In the genomic region with DNA sequence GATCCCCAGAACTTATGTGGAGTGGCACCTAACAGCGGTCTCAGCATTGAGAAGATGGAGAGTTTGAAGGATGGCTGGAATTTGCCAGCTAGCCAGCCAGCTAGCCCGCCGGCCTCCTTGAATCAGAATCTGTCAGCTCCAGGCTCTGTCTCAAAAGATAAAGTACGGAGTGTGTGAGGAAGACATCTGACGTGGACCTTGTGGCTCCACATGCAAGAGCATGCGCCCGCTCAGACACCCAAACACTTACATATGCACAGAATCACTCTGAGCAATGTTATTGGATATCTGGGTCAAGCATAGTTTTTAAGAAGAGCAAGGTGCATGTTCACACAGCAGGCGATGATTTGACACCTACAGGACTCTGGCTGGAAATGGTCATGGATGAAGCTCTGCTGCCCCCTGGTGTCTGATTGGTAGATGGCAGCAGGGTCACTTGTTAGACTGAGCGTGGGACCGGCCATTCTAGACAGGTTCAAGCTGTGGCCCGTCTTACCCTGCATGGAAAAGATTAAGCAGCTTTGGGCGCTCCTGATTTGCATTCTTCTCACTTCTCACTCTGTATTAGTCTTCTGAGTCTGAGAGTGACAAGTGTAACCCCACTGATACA, we compare ENCODE assay signal across 9 mouse cellular contexts. TPM values are rescaled to one million over a fixed set of nuclear protein-coding genes. Genes with fewer than 3 reads are reported as not detected.
DNase-seq lines count a peak whose midpoint lies in the region; ATAC-seq and TF ChIP-seq lines count a peak whose summit lies in the region.
"Had no signal": no experiment of that assay in that cellular context is flagged by ENCODE, and none has a peak within 500 bp of the region (broad histone marks: within the 10 kb centered on the region; RNA-seq: fewer than 3 reads in every experiment).

No protein-coding gene starts in this region.

- H3K4me2 ChIP-seq in forebrain, embryonic 15.5 days (replicated peaks): no peak overlapping the region
- H3K4me2 ChIP-seq: limb, embryonic 13.5 days had no signal

- ATAC-seq in cerebellum, adult (ENCODE audit: insufficient number of reproducible peaks, low FRiP score, low TSS enrichment): peak; percentile 61; the same call in 1 of the 2 replicates
- ATAC-seq in forebrain, embryonic 15.5 days (replicated peaks): peak; percentile 64
- peak; percentile 87 to 89 for ATAC-seq in hematopoietic stem cell, adult 5-6 weeks (replicated peaks in 1 of 2; ENCODE audit: insufficient read depth in 1 of 2, low FRiP score in 2 of 2, low TSS enrichment in 1 of 2, low read depth in 1 of 2, poor library complexity in 2 of 2, severe bottlenecking in 2 of 2)

- H3K36me3 ChIP-seq in ES-E14 (ENCODE audit: control insufficient read depth, insufficient read depth, low read length, poor library complexity, severe bottlenecking): peaks cover 16% of the 10 kb centered on the region; the same call in 1 of the 2 replicates
- peaks cover 14% of the 10 kb centered on the region for H3K36me3 ChIP-seq in forebrain, embryonic 15.5 days

- H3K4me1 ChIP-seq in ES-E14 (ENCODE audit: control insufficient read depth in 2 of 2, insufficient read depth in 2 of 2, low read length in 2 of 2, poor library complexity in 1 of 2): peaks cover 0 to 6% of the 10 kb centered on the region in 2 experiments; a peak in 1 of 4 replicates
- no peaks in the 10 kb centered on the region for H3K4me1 ChIP-seq in forebrain, embryonic 15.5 days
- H3K4me1 ChIP-seq: limb, embryonic 13.5 days had no signal

- peak; percentile 86 for DNase-seq in ES-E14 (ENCODE audit: low read depth, low spot score)
- DNase-seq in layer of hippocampus, adult 8-10 months (ENCODE audit: low spot score in 2 of 2): peak; percentile 75 to 93
- peak; percentile 88 for DNase-seq in lung, postnatal 10 days
- DNase-seq in retina, embryonic 14.5 days (ENCODE audit: low spot score): peak; percentile 94
- peak; percentile 82 to 88 for DNase-seq in thymus, postnatal 36 days

- no peak overlapping the region for H3K9ac ChIP-seq in ES-E14 (ENCODE audit: insufficient read depth, low read depth, low read length, poor library complexity, severe bottlenecking)
- H3K9ac ChIP-seq in forebrain, embryonic 15.5 days (replicated peaks): no peak overlapping the region
- H3K9ac ChIP-seq: limb, embryonic 13.5 days had no signal

- WGBS in forebrain, embryonic 15.5 days: 43% methylated on average over 12 of the region's 12 CpGs

- H3K27ac ChIP-seq in ES-E14 (ENCODE audit: insufficient read depth, low read depth, low read length, poor library complexity, severe bottlenecking): no peak overlapping the region
- H3K27ac ChIP-seq in forebrain, embryonic 15.5 days (replicated peaks): no peak overlapping the region
- H3K27ac ChIP-seq: limb, embryonic 13.5 days had no signal

- in situ Hi-C loops in ES-E14 (cut with MboI; ENCODE audit: low sequenced_read_pairs in 2 of 2, unreplicated experiment in 2 of 2): loop anchor here (5.0 to 10.0 kb wide), 2 partner anchors 41 to 84 kb away; no protein-coding TSS in a partner anchor

- no peaks in the 10 kb centered on the region for H3K9me3 ChIP-seq in ES-E14 (ENCODE audit: control insufficient read depth, insufficient read depth, low read depth, low read length)
- no peaks in the 10 kb centered on the region for H3K9me3 ChIP-seq in forebrain, embryonic 15.5 days
- H3K9me3 ChIP-seq: limb, embryonic 13.5 days had no signal

- H3K27me3 ChIP-seq in forebrain, embryonic 15.5 days: no peaks in the 10 kb centered on the region
- H3K27me3 ChIP-seq: limb, embryonic 13.5 days had no signal

- no peak overlapping the region for H3K4me3 ChIP-seq in ES-E14 (ENCODE audit: insufficient read depth in 1 of 2, low read depth in 1 of 2, low read length in 2 of 2, poor library complexity in 1 of 2, severe bottlenecking in 1 of 2)
- H3K4me3 ChIP-seq in forebrain, embryonic 15.5 days: no peak overlapping the region
- H3K4me3 ChIP-seq: limb, embryonic 13.5 days had no signal

TF ChIP-seq in ES-E14, 5 proteins besides CTCF, POLR2A, EP300 and RAD21:
- peak; percentile 99 for TF ChIP-seq ZC3H11A (IDR thresholded peaks at IDR 0.05; ENCODE audit: borderline replicate concordance, low read depth, low read length)
- no peak for TF ChIP-seq CHD2 (IDR thresholded peaks at IDR 0.05; ENCODE audit: low read depth, low read length)

RNA-seq across cellular contexts. Expression of gene Fxyd2, which starts 11.0 kb away (rescaled TPM):
- total RNA-seq in ES-E14 (2012; rRNA removed): 2.2 and 2.5 TPM in 2 replicates
- polyA plus RNA-seq in forebrain, embryonic 15.5 days (2015; fragmentation: Nextera tagmentation; extraction: Ambion mirVana): 5.8 and 6.3 TPM in 2 replicates
- 3.1 TPM in 1 of 2 replicates, not detected in the other for total RNA-seq in hematopoietic stem cell, adult 5-6 weeks (2017)
- total RNA-seq in layer of hippocampus, adult 8-10 months (2022): 1 to 10 TPM; 4.9 to 8.5 (median 7.9) TPM

RNA-seq across cellular contexts. Expression of gene Fxyd6, which starts 18.5 kb away (rescaled TPM):
- 98.9 and 211 TPM in 2 replicates for total RNA-seq in ES-E14 (2012; rRNA removed)
- polyA plus RNA-seq in forebrain, embryonic 15.5 days (2015; fragmentation: Nextera tagmentation; extraction: Ambion mirVana): 447 and 481 TPM in 2 replicates
- not detected in 2 replicates for total RNA-seq in hematopoietic stem cell, adult 5-6 weeks (2017)
- total RNA-seq in layer of hippocampus, adult 8-10 months (2022): 10 to 100 TPM; 87.3 to 98.5 (median 93.0) TPM

RNA-seq across cellular contexts. Expression of gene Dscaml1, which starts 37.9 kb away (rescaled TPM):
- total RNA-seq in ES-E14 (2012; rRNA removed): 1.3 and 6.7 TPM in 2 replicates
- polyA plus RNA-seq in forebrain, embryonic 15.5 days (2015; fragmentation: Nextera tagmentation; extraction: Ambion mirVana): 22.3 and 23.5 TPM in 2 replicates
- not detected in 2 replicates for total RNA-seq in hematopoietic stem cell, adult 5-6 weeks (2017)
- 100 to 1,000 TPM in 1 of 4 experiments, 10 to 100 TPM in 3; 84.0 to 101 (median 88.8) TPM for total RNA-seq in layer of hippocampus, adult 8-10 months (2022)

Comparison
In these comparisons a context has a peak if more than half of its experiments do, and no peak if none do; other contexts are left out.
1. RNA of gene Fxyd6, which starts 18.5 kb away (total RNA-seq): 98.9 to 211 TPM in ES-E14 and 87.3 to 98.5 TPM in layer of hippocampus, adult 8-10 months; not detected in hematopoietic stem cell, adult 5-6 weeks; every median in the first group is over 10 times any median in the second.
2. RNA of gene Dscaml1, which starts 37.9 kb away (total RNA-seq): 84.0 to 101 TPM in layer of hippocampus, adult 8-10 months; 1.3 to 6.7 TPM in ES-E14 and not detected in hematopoietic stem cell, adult 5-6 weeks; every median in the first group is over 10 times any median in the second.
3. Peak in every context shown above with its lines, with median percentiles within 50 percentile points of each other: DNase-seq and ATAC-seq.